Comparison of ENCODE assay signal across 8 mouse cellular contexts in genomic region chr11:109363191-109364133, GRCm38 (mm10). TPM values are rescaled to one million over a fixed set of nuclear protein-coding genes. Genes with fewer than 3 reads are reported as not detected.
DNase-seq lines count a peak whose midpoint lies in the region; ATAC-seq and TF ChIP-seq lines count a peak whose summit lies in the region.

No protein-coding gene starts in this region.

- H3K27me3 ChIP-seq in E14TG2a.4 (ENCODE audit: insufficient read depth, low read length): no peaks in the 10 kb centered on the region
- H3K27me3 ChIP-seq in forebrain, embryonic 13.5 days: peaks cover 9% of the 10 kb centered on the region; the same call in 1 of the 2 replicates
- no peaks in the 10 kb centered on the region for H3K27me3 ChIP-seq in hindbrain, embryonic 11.5 days (ENCODE audit: control insufficient read depth, insufficient read depth, low read length)
- 0 out of 2 replicates have a peak, but pooled peaks cover 4% of the 10 kb centered on the region for H3K27me3 ChIP-seq in limb, embryonic 15.5 days
- H3K27me3 ChIP-seq in midbrain, embryonic 14.5 days (ENCODE audit: control insufficient read depth, insufficient read depth, low read length): 0 out of 2 replicates have a peak, but pooled peaks cover 6% of the 10 kb centered on the region

- ATAC-seq in forebrain, embryonic 13.5 days: peak; percentile 39
- peak; percentile 68 for ATAC-seq in hindbrain, embryonic 11.5 days (ENCODE audit: low FRiP score)
- peak; percentile 30 for ATAC-seq in limb, embryonic 15.5 days (ENCODE audit: insufficient number of reproducible peaks, low FRiP score, low TSS enrichment, low read depth)
- ATAC-seq in midbrain, embryonic 14.5 days (ENCODE audit: low FRiP score, low TSS enrichment): peak; percentile 57
- no peak; the same call in 1 of the 2 replicates for ATAC-seq in frontal cortex, adult (ENCODE audit: low TSS enrichment)

- H3K9ac ChIP-seq in forebrain, embryonic 13.5 days: peak overlapping the region; percentile 86
- peak overlapping the region; percentile 85 for H3K9ac ChIP-seq in hindbrain, embryonic 11.5 days (ENCODE audit: low read depth, low read length)
- peak overlapping the region; percentile 88 for H3K9ac ChIP-seq in limb, embryonic 15.5 days
- H3K9ac ChIP-seq in midbrain, embryonic 14.5 days (replicated peaks; ENCODE audit: low read length): peak overlapping the region; percentile 92

- H3K4me2 ChIP-seq in forebrain, embryonic 13.5 days: peak overlapping the region; percentile 78
- peak overlapping the region; percentile 56 for H3K4me2 ChIP-seq in hindbrain, embryonic 11.5 days (replicated peaks; ENCODE audit: low read depth, low read length)
- peak overlapping the region; percentile 67 for H3K4me2 ChIP-seq in limb, embryonic 15.5 days
- H3K4me2 ChIP-seq in midbrain, embryonic 14.5 days (ENCODE audit: low read length): peak overlapping the region; percentile 90

- WGBS in forebrain, embryonic 13.5 days: 3% methylated on average over 48 of the region's 53 CpGs
- 5% methylated on average over 52 of the region's 53 CpGs for WGBS in hindbrain, embryonic 11.5 days
- 1% methylated on average over 53 of the region's 53 CpGs for WGBS in limb, embryonic 15.5 days
- WGBS in midbrain, embryonic 14.5 days: 5% methylated on average over 42 of the region's 53 CpGs

- TF ChIP-seq CTCF in E14TG2a.4 (conservative IDR thresholded peaks at IDR 0.05; ENCODE audit: low read length): no peak

- peak overlapping the region; percentile 94 for H3K4me3 ChIP-seq in E14TG2a.4 (replicated peaks; ENCODE audit: low read length)
- H3K4me3 ChIP-seq in forebrain, embryonic 13.5 days: peak overlapping the region; percentile 93
- H3K4me3 ChIP-seq in hindbrain, embryonic 11.5 days (ENCODE audit: low read depth, low read length): peak overlapping the region; percentile 95
- peak overlapping the region; percentile 91 for H3K4me3 ChIP-seq in limb, embryonic 15.5 days
- peak overlapping the region; percentile 95 for H3K4me3 ChIP-seq in midbrain, embryonic 14.5 days (replicated peaks; ENCODE audit: low read depth, low read length)

- DNase-seq in adrenal gland, postnatal 14 days: peak; percentile 75
- no peak for DNase-seq in hindbrain, embryonic 11.5 days (ENCODE audit: low spot score)
- DNase-seq in midbrain, embryonic 14.5 days: no peak
- DNase-seq in thymus, postnatal 25 days: peak; percentile 81

- peak overlapping the region; percentile 91 for H3K27ac ChIP-seq in forebrain, embryonic 13.5 days
- H3K27ac ChIP-seq in hindbrain, embryonic 11.5 days (ENCODE audit: low read depth, low read length): peak overlapping the region; percentile 93
- peak overlapping the region; percentile 96 for H3K27ac ChIP-seq in limb, embryonic 15.5 days
- peak overlapping the region; percentile 95 for H3K27ac ChIP-seq in midbrain, embryonic 14.5 days (replicated peaks; ENCODE audit: low read depth, low read length)

- peaks cover 81% of the 10 kb centered on the region for H3K4me1 ChIP-seq in E14TG2a.4 (replicated peaks; ENCODE audit: low read depth, low read length)
- H3K4me1 ChIP-seq in forebrain, embryonic 13.5 days: peaks cover 80% of the 10 kb centered on the region
- peaks cover 8% of the 10 kb centered on the region; the same call in 1 of the 2 replicates for H3K4me1 ChIP-seq in hindbrain, embryonic 11.5 days (replicated peaks; ENCODE audit: control insufficient read depth, insufficient read depth, low read length)
- H3K4me1 ChIP-seq in limb, embryonic 15.5 days: peaks cover 37% of the 10 kb centered on the region
- peaks cover 31% of the 10 kb centered on the region for H3K4me1 ChIP-seq in midbrain, embryonic 14.5 days (ENCODE audit: control insufficient read depth, insufficient read depth, low read length)

- peaks cover 42% of the 10 kb centered on the region for H3K36me3 ChIP-seq in E14TG2a.4 (ENCODE audit: insufficient read depth, low read length)
- peaks cover 26% of the 10 kb centered on the region for H3K36me3 ChIP-seq in forebrain, embryonic 13.5 days (ENCODE audit: poor library complexity, severe bottlenecking)
- H3K36me3 ChIP-seq in hindbrain, embryonic 11.5 days (ENCODE audit: control insufficient read depth, insufficient read depth, low read length): peaks cover 2% of the 10 kb centered on the region; the same call in 1 of the 2 replicates
- peaks cover 12% of the 10 kb centered on the region for H3K36me3 ChIP-seq in limb, embryonic 15.5 days
- peaks cover 20% of the 10 kb centered on the region; the same call in 1 of the 2 replicates for H3K36me3 ChIP-seq in midbrain, embryonic 14.5 days (ENCODE audit: control insufficient read depth, insufficient read depth, low read length)

- H3K9me3 ChIP-seq in E14TG2a.4 (ENCODE audit: low read length): no peaks in the 10 kb centered on the region
- no peaks in the 10 kb centered on the region for H3K9me3 ChIP-seq in forebrain, embryonic 13.5 days (replicated peaks)
- H3K9me3 ChIP-seq in hindbrain, embryonic 11.5 days (ENCODE audit: control insufficient read depth, low read length): no peaks in the 10 kb centered on the region
- no peaks in the 10 kb centered on the region for H3K9me3 ChIP-seq in limb, embryonic 15.5 days
- no peaks in the 10 kb centered on the region for H3K9me3 ChIP-seq in midbrain, embryonic 14.5 days (ENCODE audit: control insufficient read depth, low read length)

RNA-seq across cellular contexts. Expression of gene Gna13, which starts 0.8 kb away (rescaled TPM):
- 61.7 and 65.3 TPM in 2 replicates for total RNA-seq in adrenal gland, postnatal 14 days (2021)
- 16.3 and 16.8 TPM in 2 replicates for polyA plus RNA-seq in forebrain, embryonic 13.5 days (2015; fragmentation: Nextera tagmentation; extraction: Ambion mirVana)
- 20.6 and 25.2 TPM in 2 replicates for polyA plus RNA-seq in hindbrain, embryonic 11.5 days (2014; fragmentation: Nextera tagmentation; extraction: Ambion mirVana)
- 20.4 and 23.7 TPM in 2 replicates for polyA plus RNA-seq in limb, embryonic 15.5 days (2015; fragmentation: Nextera tagmentation; extraction: Ambion mirVana)
- polyA plus RNA-seq in midbrain, embryonic 14.5 days (2014; fragmentation: Nextera tagmentation; extraction: Ambion mirVana): 16.4 and 21.7 TPM in 2 replicates

RNA-seq across cellular contexts. Expression of gene 9930022D16Rik, which starts 50.3 kb away (rescaled TPM):
- not detected in 2 replicates for total RNA-seq in adrenal gland, postnatal 14 days (2021)
- not detected in 2 replicates for polyA plus RNA-seq in forebrain, embryonic 13.5 days (2015; fragmentation: Nextera tagmentation; extraction: Ambion mirVana)
- not detected in 2 replicates for polyA plus RNA-seq in hindbrain, embryonic 11.5 days (2014; fragmentation: Nextera tagmentation; extraction: Ambion mirVana)
- not detected in 2 replicates for polyA plus RNA-seq in limb, embryonic 15.5 days (2015; fragmentation: Nextera tagmentation; extraction: Ambion mirVana)
- polyA plus RNA-seq in midbrain, embryonic 14.5 days (2014; fragmentation: Nextera tagmentation; extraction: Ambion mirVana): not detected in 2 replicates

Comparison
In these comparisons a context has a peak if more than half of its experiments do, and no peak if none do; other contexts are left out.
1. DNase-seq: peak in adrenal gland, postnatal 14 days (single experiment) and thymus, postnatal 25 days (single experiment); none in hindbrain, embryonic 11.5 days (single experiment) and midbrain, embryonic 14.5 days (single experiment).
2. Peak in every context shown above with its lines, with median percentiles within 50 percentile points of each other: H3K4me3 ChIP-seq, H3K27ac ChIP-seq, H3K4me2 ChIP-seq and H3K9ac ChIP-seq.